Mouse (Mus musculus) adrenal gland, postnatal 36 days (tissue): ENCODE data around the gene Gm45521. TPM values are rescaled to one million over a fixed set of nuclear protein-coding genes. Genes with fewer than 3 reads are reported as not detected.

Source experiments
- DNase-seq, 2 experiments: peaks; one replicate each; pipeline ENCODE4 v3.0.0; 2021; ENCODE audit warnings: mixed read lengths in 1 of 2
- long read RNA-seq, 2 experiments: library from polyadenylated mRNA; stranded (forward); transcript quantifications; one replicate each; pipeline ENCODE4 v2.0.0; 2021; ENCODE audit warnings: borderline sequencing depth in 2 of 2
- total RNA-seq, 2 experiments: library from RNA; stranded (reverse); gene quantifications; 2 replicates each; pipeline ENCODE4 v1.2.3; 2021

Gm45521 gene
- not detected for total RNA-seq
- long read RNA-seq, experiment 1: 0 reads
- long read RNA-seq, experiment 2: 0 reads

- no peak for DNase-seq
Measured at GRCm38 (mm10) chr14:7957049-7957448, at the start of gene Gm45521. Gene Gm45521 (plus strand): TSS chr14:7957288.

- DNase-seq: no peak
Measured at GRCm38 (mm10) chr14:7909472-7909871, 47.6 kb upstream of the Gm45521 start.

GRCm38 (mm10) chr14:7913842-7914241 lies 43.2 kb upstream of the Gm45521 start:
- no peak for DNase-seq

GRCm38 (mm10) chr14:7914461-7914860 lies 42.6 kb upstream of the Gm45521 start:
- DNase-seq: no peak

GRCm38 (mm10) chr14:7918150-7918991 lies 38.7 kb upstream of the Gm45521 start:
- DNase-seq: no peak

GRCm38 (mm10) chr14:7919309-7919708 lies 37.8 kb upstream of the Gm45521 start:
- DNase-seq: no peak

GRCm38 (mm10) chr14:7919921-7920320 lies 37.2 kb upstream of the Gm45521 start:
- DNase-seq: no peak

- no peak for DNase-seq
Measured at GRCm38 (mm10) chr14:7921459-7921858, 35.6 kb upstream of the Gm45521 start.

- DNase-seq: no peak
Measured at GRCm38 (mm10) chr14:7923635-7924034, 33.5 kb upstream of the Gm45521 start.

- no peak for DNase-seq
Measured at GRCm38 (mm10) chr14:7928362-7928761, 28.7 kb upstream of the Gm45521 start.

- no peak for DNase-seq
Measured at GRCm38 (mm10) chr14:7929029-7929428, 28.1 kb upstream of the Gm45521 start.

- DNase-seq: no peak
Measured at GRCm38 (mm10) chr14:7932151-7932550, 24.9 kb upstream of the Gm45521 start.

GRCm38 (mm10) chr14:7934166-7934565 lies 22.9 kb upstream of the Gm45521 start:
- peak; percentile 21 to 49 for DNase-seq

- no peak for DNase-seq
Measured at GRCm38 (mm10) chr14:7937052-7937630, 19.9 kb upstream of the Gm45521 start.

- DNase-seq: no peak
Measured at GRCm38 (mm10) chr14:7938809-7939784, 18.0 kb upstream of the Gm45521 start.

GRCm38 (mm10) chr14:7941413-7941812 lies 15.7 kb upstream of the Gm45521 start:
- no peak for DNase-seq

- peak; percentile 77 to 78 for DNase-seq
Measured at GRCm38 (mm10) chr14:7943101-7943800, 13.8 kb upstream of the Gm45521 start.

- DNase-seq: peak; percentile 57 to 70
Measured at GRCm38 (mm10) chr14:7943801-7944135, 13.3 kb upstream of the Gm45521 start.

- DNase-seq: peak in 1 of 2 experiments; percentile 50
Measured at GRCm38 (mm10) chr14:7944349-7945039, 12.6 kb upstream of the Gm45521 start.

- no peak for DNase-seq
Measured at GRCm38 (mm10) chr14:7945261-7945660, 11.8 kb upstream of the Gm45521 start.

GRCm38 (mm10) chr14:7951234-7951633 lies 5.9 kb upstream of the Gm45521 start:
- DNase-seq: no peak
